19 mouse cellular contexts compared by ENCODE assay signal in genomic region chr3:35295746-35296145, GRCm38 (mm10).
"Had no signal": no experiment of that assay in that cellular context is flagged by ENCODE, and none has a peak within 500 bp of the region (broad histone marks: within the 10 kb centered on the region; RNA-seq: fewer than 3 reads in every experiment).

No protein-coding gene starts in this region.

- H3K9ac ChIP-seq: liver, embryonic 14.5 days; lung, embryonic 14.5 days; midbrain, embryonic 13.5 days; midbrain, embryonic 15.5 days; neural tube, embryonic 13.5 days; neural tube, embryonic 15.5 days; stomach, embryonic 15.5 days had no signal

- H3K27ac ChIP-seq: liver, embryonic 14.5 days; midbrain, embryonic 10.5 days; midbrain, embryonic 13.5 days; midbrain, embryonic 15.5 days; neural tube, embryonic 13.5 days; neural tube, embryonic 15.5 days; stomach, embryonic 15.5 days; stomach, postnatal 0 days had no signal

- H3K9me3 ChIP-seq: midbrain, embryonic 13.5 days; neural tube, embryonic 13.5 days; neural tube, embryonic 15.5 days; stomach, embryonic 15.5 days had no signal

- ATAC-seq: midbrain, embryonic 13.5 days; midbrain, embryonic 15.5 days had no signal

- H3K4me1 ChIP-seq: midbrain, embryonic 13.5 days; midbrain, embryonic 15.5 days; neural tube, embryonic 13.5 days; neural tube, embryonic 15.5 days; stomach, embryonic 15.5 days had no signal

- H3K4me2 ChIP-seq: lung, embryonic 14.5 days; midbrain, embryonic 13.5 days; midbrain, embryonic 15.5 days; neural tube, embryonic 13.5 days; neural tube, embryonic 15.5 days; stomach, embryonic 15.5 days had no signal

- H3K4me3 ChIP-seq: midbrain, embryonic 10.5 days; midbrain, embryonic 13.5 days; midbrain, embryonic 15.5 days; myocyte; neural tube, embryonic 13.5 days; neural tube, embryonic 15.5 days; stomach, embryonic 15.5 days had no signal

- H3K36me3 ChIP-seq: midbrain, embryonic 10.5 days; midbrain, embryonic 13.5 days; midbrain, embryonic 15.5 days; neural tube, embryonic 13.5 days; neural tube, embryonic 15.5 days; stomach, embryonic 15.5 days had no signal

- H3K27me3 ChIP-seq: midbrain, embryonic 13.5 days; midbrain, embryonic 15.5 days; neural tube, embryonic 13.5 days; neural tube, embryonic 15.5 days; stomach, embryonic 15.5 days had no signal

- DNase-seq: lung, adult 18-20 months; lung, embryonic 14.5 days; lung, postnatal 10 days; lung, postnatal 4 days; retina, postnatal 1 day; right cerebral cortex, adult 18-20 months; right cerebral cortex, postnatal 14 days; thymus, adult 2 months; thymus, postnatal 25 days; thymus, postnatal 4 days had no signal
